Mouse (Mus musculus) layer of hippocampus, adult 6 months (tissue): ENCODE measurements around the gene Nubp1. TPM values are rescaled to one million over a fixed set of nuclear protein-coding genes. Genes with fewer than 3 reads are reported as not detected.

ENCODE experiments used
- long read RNA-seq, 2 experiments: library from polyadenylated mRNA; unstranded; transcript quantifications; one replicate each; pipeline ENCODE4 v2.0.0; 2019 to 2020
- polyA plus RNA-seq: library from polyadenylated mRNA; unstranded; fragments of <200 nt; fragmentation: Nextera tagmentation; gene quantifications from 2 replicates; pipeline ENCODE4 v1.2.3, GENCODE M21; 2021

Nubp1 gene
- polyA plus RNA-seq = 15.4 and 17.3 TPM in 2 replicates
- long read RNA-seq, experiment 1, transcript Nubp1-201 (11 exons, 2,121 nt) = major isoform, 31 of 41 reads
- long read RNA-seq, experiment 1, partial matches to known transcripts = 1 of 41 reads
- long read RNA-seq, experiment 1, other reads (novel, unspliced or antisense) = 9 of 41 reads
- long read RNA-seq, experiment 2, transcript Nubp1-201 (11 exons, 2,121 nt) = major isoform, 75 of 106 reads
- long read RNA-seq, experiment 2, transcript Nubp1-204 (9 exons, 3,296 nt) = minor isoform, 5 of 106 reads
- long read RNA-seq, experiment 2, partial matches to known transcripts = 6 of 106 reads
- long read RNA-seq, experiment 2, other reads (novel, unspliced or antisense) = 20 of 106 reads

GRCm38 (mm10) chr16:10411764-10412746, at the start of gene Nubp1:
TSS of gene Nubp1 (plus strand) at chr16:10411948.

GRCm38 (mm10) chr16:10394699-10395540, 16.8 kb upstream of the Nubp1 start, which contains the start of gene Tekt5:
TSS of gene Tekt5 (minus strand) at chr16:10395490.

DNA sequence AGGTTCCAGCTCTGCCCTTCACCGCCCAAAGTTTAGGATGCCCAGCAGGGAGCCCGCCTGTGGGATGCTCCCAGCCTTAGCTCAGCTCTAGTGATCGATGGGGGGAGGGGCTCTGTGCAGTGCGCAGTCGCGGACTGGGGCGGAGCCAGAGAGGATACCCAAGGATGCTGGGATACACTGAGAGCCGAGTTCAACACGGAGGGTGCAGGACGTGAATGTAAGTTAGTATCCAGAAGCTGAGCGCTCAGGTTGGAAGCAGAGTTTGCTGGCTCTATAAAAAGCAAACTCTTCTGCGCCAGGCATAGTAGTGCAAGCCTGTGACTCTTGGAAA, 35.5 kb downstream of the Nubp1 start, which contains the start of gene Tvp23a:
Tvp23a (minus strand) TSS at position 99 of the 331 bp plus-strand sequence.

Other genes with a start within 250 kb of the Nubp1 start
- 0.67 TPM in 1 of 2 replicates, not detected in the other for gene Rpl39l, start 241.7 kb upstream of the Nubp1 start, polyA plus RNA-seq
- not detected in 2 replicates for gene Atf7ip2, start 219.2 kb upstream of the Nubp1 start, polyA plus RNA-seq
- gene Emp2, start 98.0 kb upstream of the Nubp1 start, polyA plus RNA-seq = 12.1 and 13.7 TPM in 2 replicates
- gene Tekt5, start 16.5 kb upstream of the Nubp1 start, polyA plus RNA-seq = 9.8 and 11.6 TPM in 2 replicates
- 7.8 and 8.7 TPM in 2 replicates for gene Tvp23a, start 35.4 kb downstream of the Nubp1 start, polyA plus RNA-seq
- 0.04 TPM in 1 of 2 replicates, not detected in the other for gene Ciita, start 68.1 kb downstream of the Nubp1 start, polyA plus RNA-seq
- gene Dexi, start 131.1 kb downstream of the Nubp1 start, polyA plus RNA-seq = 8.4 and 8.9 TPM in 2 replicates
- 28.5 and 29.0 TPM in 2 replicates for gene Clec16a, start 133.4 kb downstream of the Nubp1 start, polyA plus RNA-seq